Mouse (Mus musculus): Measurements from ENCODE around the gene Ssx2ip. TPM values are rescaled to one million over a fixed set of nuclear protein-coding genes. Genes with fewer than 3 reads are reported as not detected.

The Ssx2ip gene
- polyA plus RNA-seq, 1 experiment from 2014 or later = 36.1 TPM

DNA sequence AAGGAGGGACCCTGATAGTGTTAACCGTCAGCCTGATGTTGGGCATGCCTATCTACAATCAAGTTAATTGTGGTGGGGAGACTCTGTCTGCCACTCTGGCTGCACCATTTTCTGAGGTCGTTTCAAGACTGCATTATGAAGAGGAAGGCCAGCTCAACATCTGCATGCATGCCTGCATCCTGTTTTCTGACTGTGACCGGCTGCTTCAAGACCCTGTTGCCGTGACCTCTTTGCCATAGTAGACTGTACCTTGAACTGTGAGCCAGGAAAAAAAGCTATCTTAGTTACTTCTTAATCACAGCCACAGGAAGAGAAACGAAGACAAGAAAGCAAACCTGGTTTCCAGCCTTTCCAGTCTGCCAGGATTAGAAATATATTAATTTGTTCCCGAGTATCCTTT lies 44.5 kb downstream of the Ssx2ip start:
- WGBS = 67% methylated on average over 6 of the region's 6 CpGs
- Histone ChIP-seq H3K36me3 (ENCODE audit: control insufficient read depth, insufficient read depth, low read length) (0 out of 2 replicates have a peak, but pooled peaks cover 3% of the 10 kb centered on the region), H3K9me3 (ENCODE audit: control insufficient read depth, low read length) (no peaks in the 10 kb centered on the region), H3K9ac (ENCODE audit: low read depth, low read length) (no peak overlapping the region), H3K4me3 (ENCODE audit: low read length) (no peak overlapping the region), H3K27me3 (replicated peaks; ENCODE audit: control insufficient read depth, insufficient read depth, low read length) (no peaks in the 10 kb centered on the region), H3K27ac (ENCODE audit: low read length) (no peak overlapping the region), H3K4me2 (ENCODE audit: low read depth, low read length) (no peak overlapping the region), H3K4me1 (ENCODE audit: control insufficient read depth, insufficient read depth, low read length) (0 out of 2 replicates have a peak, but pooled peaks cover 3% of the 10 kb centered on the region)
- no peak for ATAC-seq

- Histone ChIP-seq H3K4me3 (ENCODE audit: low read length) (peak within 1 kb of the TSS; percentile 57), H3K9me3 (ENCODE audit: control insufficient read depth, low read length) (no peaks in the 10 kb centered on the region), H3K9ac (ENCODE audit: low read depth, low read length) (peak within 1 kb of the TSS; percentile 70), H3K27ac (ENCODE audit: low read length) (peak within 1 kb of the TSS; percentile 70), H3K4me1 (ENCODE audit: control insufficient read depth, insufficient read depth, low read length) (0 out of 2 replicates have a peak, but pooled peaks cover 3% of the 10 kb centered on the region), H3K27me3 (replicated peaks; ENCODE audit: control insufficient read depth, insufficient read depth, low read length) (no peaks in the 10 kb centered on the region), H3K36me3 (ENCODE audit: control insufficient read depth, insufficient read depth, low read length) (0 out of 2 replicates have a peak, but pooled peaks cover 3% of the 10 kb centered on the region), H3K4me2 (ENCODE audit: low read depth, low read length) (peak within 1 kb of the TSS; percentile 80)
- 51% methylated on average over 9 of the region's 9 CpGs for WGBS
- peak; percentile 8 for ATAC-seq
These were observed 45.4 kb downstream of the Ssx2ip start, which contains the start of gene Ctbs for GRCm38 (mm10) chr3:146449745-146450250. Ctbs (plus strand) TSS chr3:146449795.

DNA sequence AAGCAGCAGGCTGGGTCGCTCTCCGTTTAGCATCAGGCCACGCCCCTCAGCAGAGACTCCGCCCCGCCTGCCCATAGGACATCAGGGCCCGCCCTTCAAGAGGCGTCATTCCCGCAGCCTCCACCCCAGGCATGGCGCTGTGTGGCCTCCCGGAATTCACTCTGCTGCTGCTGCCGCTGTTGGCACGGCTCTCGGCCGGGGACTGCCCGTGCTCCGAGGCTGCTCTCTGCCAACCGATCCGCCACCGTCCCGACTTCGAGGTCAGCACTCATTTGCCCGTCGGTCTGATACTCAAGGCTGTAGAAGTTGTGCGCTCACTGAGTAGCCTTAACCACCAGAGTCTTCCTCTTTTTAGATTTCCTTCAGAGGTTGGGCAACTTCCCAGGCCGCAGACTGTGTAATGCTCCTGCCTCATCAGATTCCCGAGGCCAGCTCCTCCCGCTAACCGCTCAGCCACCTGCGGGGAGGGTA lies 46.0 kb downstream of the Ssx2ip start:
- Histone ChIP-seq H3K4me3 (ENCODE audit: low read length) (peak overlapping the region; percentile 57), H3K27ac (ENCODE audit: low read length) (peak overlapping the region; percentile 70), H3K9me3 (ENCODE audit: control insufficient read depth, low read length) (no peaks in the 10 kb centered on the region), H3K9ac (ENCODE audit: low read depth, low read length) (peak overlapping the region; percentile 70), H3K4me2 (ENCODE audit: low read depth, low read length) (peak overlapping the region; percentile 80), H3K4me1 (ENCODE audit: control insufficient read depth, insufficient read depth, low read length) (0 out of 2 replicates have a peak, but pooled peaks cover 3% of the 10 kb centered on the region), H3K27me3 (replicated peaks; ENCODE audit: control insufficient read depth, insufficient read depth, low read length) (no peaks in the 10 kb centered on the region), H3K36me3 (ENCODE audit: control insufficient read depth, insufficient read depth, low read length) (0 out of 2 replicates have a peak, but pooled peaks cover under 1% of the 10 kb centered on the region)
- WGBS = 1% methylated on average over 29 of the region's 29 CpGs
- ATAC-seq = peak; percentile 99

- Histone ChIP-seq H3K36me3 (ENCODE audit: control insufficient read depth, insufficient read depth, low read length) (0 out of 2 replicates have a peak, but pooled peaks cover 1% of the 10 kb centered on the region), H3K9ac (ENCODE audit: low read depth, low read length) (no peak overlapping the region), H3K4me2 (ENCODE audit: low read depth, low read length) (no peak overlapping the region), H3K4me3 (ENCODE audit: low read length) (no peak overlapping the region), H3K27ac (ENCODE audit: low read length) (no peak overlapping the region), H3K4me1 (ENCODE audit: control insufficient read depth, insufficient read depth, low read length) (0 out of 2 replicates have a peak, but pooled peaks cover 3% of the 10 kb centered on the region), H3K27me3 (replicated peaks; ENCODE audit: control insufficient read depth, insufficient read depth, low read length) (no peaks in the 10 kb centered on the region), H3K9me3 (ENCODE audit: control insufficient read depth, low read length) (no peaks in the 10 kb centered on the region)
- 95% methylated on average over 5 of the region's 5 CpGs for WGBS
- no peak for ATAC-seq
These were observed 46.9 kb downstream of the Ssx2ip start for GRCm38 (mm10) chr3:146451375-146451774.

DNA sequence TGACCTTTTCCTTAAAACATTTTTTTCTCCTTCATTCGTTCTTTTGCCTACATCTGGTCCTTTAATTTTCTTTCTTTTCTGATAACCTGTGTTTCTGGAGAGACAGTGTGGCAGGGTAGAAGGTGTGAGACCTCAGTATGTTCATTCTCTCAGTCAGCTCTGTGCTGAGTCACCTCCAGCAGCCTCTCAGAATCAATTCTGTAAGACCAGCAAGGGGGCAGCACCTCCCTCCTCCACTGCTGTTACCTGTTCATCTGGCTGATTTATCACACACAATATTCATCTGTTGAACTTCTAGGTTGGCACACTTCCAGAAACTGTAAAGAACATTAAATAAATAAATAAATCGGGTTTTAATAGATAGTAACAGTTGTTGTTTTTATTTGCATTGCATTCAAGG lies 58.5 kb downstream of the Ssx2ip start:
- H3K9ac ChIP-seq (ENCODE audit: low read depth, low read length) = no peak overlapping the region
- ATAC-seq = no peak
- no peak overlapping the region for H3K4me3 ChIP-seq (ENCODE audit: low read length)
- no peaks in the 10 kb centered on the region for H3K4me1 ChIP-seq (ENCODE audit: control insufficient read depth, insufficient read depth, low read length)
- H3K4me2 ChIP-seq (ENCODE audit: low read depth, low read length) = no peak overlapping the region
- no peaks in the 10 kb centered on the region for H3K27me3 ChIP-seq (replicated peaks; ENCODE audit: control insufficient read depth, insufficient read depth, low read length)
- no peaks in the 10 kb centered on the region for H3K9me3 ChIP-seq (ENCODE audit: control insufficient read depth, low read length)
- H3K36me3 ChIP-seq (ENCODE audit: control insufficient read depth, insufficient read depth, low read length) = no peaks in the 10 kb centered on the region
- 52% methylated on average over 2 of the region's 2 CpGs for WGBS
- no peak overlapping the region for H3K27ac ChIP-seq (ENCODE audit: low read length)

DNA sequence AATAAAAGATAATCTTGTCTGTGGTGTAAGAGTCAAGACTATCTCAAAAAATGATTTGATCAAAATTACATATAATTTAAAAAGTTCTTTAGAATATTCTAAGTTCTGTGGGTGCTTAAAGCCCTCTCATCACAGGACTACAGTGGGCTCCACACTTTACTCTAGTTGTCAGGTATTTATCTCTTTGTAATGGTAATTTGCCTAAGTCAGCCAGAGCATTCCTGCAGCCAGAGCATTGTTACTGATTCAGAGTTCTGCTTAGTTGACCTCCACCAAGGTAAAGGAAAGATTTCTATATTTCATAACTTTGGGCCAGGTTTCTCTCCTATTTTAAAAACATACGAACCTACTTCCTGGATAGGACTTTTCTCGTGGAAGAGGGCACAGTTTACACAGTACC lies 64.8 kb downstream of the Ssx2ip start:
- H3K4me2 ChIP-seq (ENCODE audit: low read depth, low read length) = no peak overlapping the region
- no peak overlapping the region for H3K4me3 ChIP-seq (ENCODE audit: low read length)
- ATAC-seq = no peak
- 77% methylated on average over 2 of the region's 2 CpGs for WGBS
- H3K9me3 ChIP-seq (ENCODE audit: control insufficient read depth, low read length) = no peaks in the 10 kb centered on the region
- H3K27ac ChIP-seq (ENCODE audit: low read length) = no peak overlapping the region
- no peak overlapping the region for H3K9ac ChIP-seq (ENCODE audit: low read depth, low read length)
- H3K4me1 ChIP-seq (ENCODE audit: control insufficient read depth, insufficient read depth, low read length) = no peaks in the 10 kb centered on the region
- no peaks in the 10 kb centered on the region for H3K27me3 ChIP-seq (replicated peaks; ENCODE audit: control insufficient read depth, insufficient read depth, low read length)
- H3K36me3 ChIP-seq (ENCODE audit: control insufficient read depth, insufficient read depth, low read length) = no peaks in the 10 kb centered on the region

GRCm38 (mm10) chr3:146472657-146473056 lies 68.2 kb downstream of the Ssx2ip start:
- Histone ChIP-seq H3K27ac (ENCODE audit: low read length) (no peak overlapping the region), H3K4me1 (ENCODE audit: control insufficient read depth, insufficient read depth, low read length) (no peaks in the 10 kb centered on the region), H3K4me2 (ENCODE audit: low read depth, low read length) (no peak overlapping the region), H3K36me3 (ENCODE audit: control insufficient read depth, insufficient read depth, low read length) (no peaks in the 10 kb centered on the region), H3K4me3 (ENCODE audit: low read length) (no peak overlapping the region), H3K27me3 (replicated peaks; ENCODE audit: control insufficient read depth, insufficient read depth, low read length) (no peaks in the 10 kb centered on the region), H3K9me3 (ENCODE audit: control insufficient read depth, low read length) (no peaks in the 10 kb centered on the region), H3K9ac (ENCODE audit: low read depth, low read length) (no peak overlapping the region)
- 60% methylated on average over 4 of the region's 4 CpGs for whole genome bisulfite sequencing
- no peak for ATAC-seq

DNA sequence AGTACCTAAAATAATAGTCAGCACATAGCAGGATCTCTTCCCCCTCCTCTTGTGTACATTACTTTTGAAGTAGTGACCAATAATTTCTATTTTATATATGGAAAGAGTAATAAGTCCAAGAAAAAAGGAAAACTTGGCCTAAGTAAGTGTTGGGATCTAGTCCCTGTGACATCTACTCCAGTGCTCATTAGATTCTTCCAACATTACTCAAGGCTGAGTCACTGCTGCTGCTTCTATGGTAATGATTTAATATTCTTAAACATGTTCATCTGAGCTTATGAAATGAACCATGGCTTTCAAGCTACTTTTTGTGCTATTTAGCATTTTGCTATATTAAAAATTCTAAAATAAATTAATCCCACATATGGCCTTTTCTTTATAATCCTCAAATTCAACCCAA lies 69.3 kb downstream of the Ssx2ip start:
- Histone ChIP-seq H3K36me3 (ENCODE audit: control insufficient read depth, insufficient read depth, low read length) (no peaks in the 10 kb centered on the region), H3K4me3 (ENCODE audit: low read length) (no peak overlapping the region), H3K27me3 (replicated peaks; ENCODE audit: control insufficient read depth, insufficient read depth, low read length) (no peaks in the 10 kb centered on the region), H3K27ac (ENCODE audit: low read length) (no peak overlapping the region), H3K9me3 (ENCODE audit: control insufficient read depth, low read length) (no peaks in the 10 kb centered on the region), H3K4me1 (ENCODE audit: control insufficient read depth, insufficient read depth, low read length) (no peaks in the 10 kb centered on the region), H3K9ac (ENCODE audit: low read depth, low read length) (no peak overlapping the region), H3K4me2 (ENCODE audit: low read depth, low read length) (no peak overlapping the region)
- no peak for ATAC-seq

GRCm38 (mm10) chr3:146474428-146474827 lies 70.0 kb downstream of the Ssx2ip start:
- no peak overlapping the region for H3K9ac ChIP-seq (ENCODE audit: low read depth, low read length)
- WGBS = 92% methylated on average over 3 of the region's 3 CpGs

GRCm38 (mm10) chr3:146482044-146482443 lies 77.6 kb downstream of the Ssx2ip start:
- Histone ChIP-seq H3K27me3 (replicated peaks; ENCODE audit: control insufficient read depth, insufficient read depth, low read length) (no peaks in the 10 kb centered on the region), H3K9me3 (ENCODE audit: control insufficient read depth, low read length) (no peaks in the 10 kb centered on the region), H3K27ac (ENCODE audit: low read length) (no peak overlapping the region), H3K4me3 (ENCODE audit: low read length) (no peak overlapping the region), H3K36me3 (ENCODE audit: control insufficient read depth, insufficient read depth, low read length) (no peaks in the 10 kb centered on the region), H3K9ac (ENCODE audit: low read depth, low read length) (no peak overlapping the region), H3K4me1 (ENCODE audit: control insufficient read depth, insufficient read depth, low read length) (no peaks in the 10 kb centered on the region), H3K4me2 (ENCODE audit: low read depth, low read length) (no peak overlapping the region)
- ATAC-seq = no peak
- WGBS = 54% methylated on average over 2 of the region's 2 CpGs

More at GRCm38 (mm10) chr3:146474428-146474827, 70.0 kb downstream of the Ssx2ip start:
- H3K27ac ChIP-seq (ENCODE audit: low read length) = no peak overlapping the region
- no peaks in the 10 kb centered on the region for H3K9me3 ChIP-seq (ENCODE audit: control insufficient read depth, low read length)
- no peak overlapping the region for H3K4me3 ChIP-seq (ENCODE audit: low read length)
- no peak for ATAC-seq
- no peaks in the 10 kb centered on the region for H3K36me3 ChIP-seq (ENCODE audit: control insufficient read depth, insufficient read depth, low read length)
- no peaks in the 10 kb centered on the region for H3K27me3 ChIP-seq (replicated peaks; ENCODE audit: control insufficient read depth, insufficient read depth, low read length)
- H3K4me2 ChIP-seq (ENCODE audit: low read depth, low read length) = no peak overlapping the region
- no peaks in the 10 kb centered on the region for H3K4me1 ChIP-seq (ENCODE audit: control insufficient read depth, insufficient read depth, low read length)

All from intestine, embryonic 16.5 days (tissue).